30 mouse cellular contexts compared by ENCODE assay signal in genomic region chr3:59141507-59142305, GRCm38 (mm10). TPM values are rescaled to one million over a fixed set of nuclear protein-coding genes. Genes with fewer than 3 reads are reported as not detected.
DNase-seq lines count a peak whose midpoint lies in the region; ATAC-seq and TF ChIP-seq lines count a peak whose summit lies in the region.
"Had no signal": no experiment of that assay in that cellular context is flagged by ENCODE, and none has a peak within 500 bp of the region (broad histone marks: within the 10 kb centered on the region; RNA-seq: fewer than 3 reads in every experiment).

No protein-coding gene starts in this region.

- peak; percentile 25 for DNase-seq in adrenal gland, postnatal 14 days
- no peak for DNase-seq in adrenal gland, adult 8-10 months
- DNase-seq in heart, adult 2 months: no peak
- no peak for DNase-seq in liver, embryonic 13.5 days
- DNase-seq in liver: no peak
- peak; percentile 58 for DNase-seq in 3T3-L1 (ENCODE audit: low read depth, low spot score)
- DNase-seq in cerebellum, adult 11-12 months: no peak
- DNase-seq: cerebellum, adult 9-11 months; gastrocnemius, postnatal 10 days; kidney, adult 8-10 months; kidney, postnatal 10 days; retina, postnatal 1 day; right cerebral cortex, postnatal 25 days; spleen, adult 18-20 months had no signal

- intact Hi-C loops in heart, adult 2 months (cut with DNase I): no loop called here

- H3K79me2 ChIP-seq in heart, adult 2 months (replicated peaks; ENCODE audit: control insufficient read depth, insufficient read depth, low read length): no peaks in the 10 kb centered on the region

- no peak overlapping the region for H3K4me3 ChIP-seq in heart, embryonic 14.5 days (ENCODE audit: control insufficient read depth in 1 of 2, insufficient read depth in 1 of 2, low read depth in 1 of 2, low read length in 2 of 2)
- no peak overlapping the region for H3K4me3 ChIP-seq in heart, adult 2 months
- no peak overlapping the region for H3K4me3 ChIP-seq in liver, embryonic 13.5 days (replicated peaks)
- H3K4me3 ChIP-seq: embryonic facial prominence, embryonic 10.5 days; forebrain, embryonic 15.5 days; limb, embryonic 10.5 days; midbrain, embryonic 10.5 days; myocyte; neural tube, embryonic 13.5 days had no signal

- no peaks in the 10 kb centered on the region for H3K36me3 ChIP-seq in heart, embryonic 14.5 days (ENCODE audit: control insufficient read depth, insufficient read depth, low read length)
- H3K36me3 ChIP-seq in heart, adult 2 months (ENCODE audit: control insufficient read depth, insufficient read depth, low read length): no peaks in the 10 kb centered on the region
- no peaks in the 10 kb centered on the region for H3K36me3 ChIP-seq in liver, embryonic 13.5 days
- H3K36me3 ChIP-seq: embryonic facial prominence, embryonic 10.5 days; forebrain, embryonic 15.5 days; limb, embryonic 10.5 days; midbrain, embryonic 10.5 days; neural tube, embryonic 13.5 days had no signal

- peak overlapping the region; percentile 7; the same call in 1 of the 2 replicates for H3K4me2 ChIP-seq in heart, embryonic 14.5 days (ENCODE audit: low read length)
- no peak overlapping the region for H3K4me2 ChIP-seq in liver, embryonic 13.5 days
- H3K4me2 ChIP-seq: forebrain, embryonic 15.5 days; hindbrain, embryonic 14.5 days; neural tube, embryonic 13.5 days had no signal

- WGBS in heart, embryonic 14.5 days: 11% methylated on average over 8 of the region's 8 CpGs
- 41% methylated on average over 8 of the region's 8 CpGs for WGBS in heart, adult 2 months
- WGBS in liver, embryonic 13.5 days (ENCODE audit: insufficient replicate concordance): 49% methylated on average over 8 of the region's 8 CpGs

- TF ChIP-seq CTCF in heart, adult 2 months (IDR thresholded peaks at IDR 0.05): no peak

- H3K27me3 ChIP-seq in heart, embryonic 14.5 days (ENCODE audit: control insufficient read depth, insufficient read depth, low read length): no peaks in the 10 kb centered on the region
- H3K27me3 ChIP-seq in heart, adult 2 months (ENCODE audit: control insufficient read depth, insufficient read depth, low read length): no peaks in the 10 kb centered on the region
- no peaks in the 10 kb centered on the region for H3K27me3 ChIP-seq in liver, embryonic 13.5 days
- H3K27me3 ChIP-seq: forebrain, embryonic 15.5 days; neural tube, embryonic 13.5 days had no signal

- H3K9ac ChIP-seq in heart, embryonic 14.5 days (ENCODE audit: low read length): no peak overlapping the region; the same call in 1 of the 2 replicates
- no peak overlapping the region for H3K9ac ChIP-seq in heart, adult 2 months (ENCODE audit: low read depth, low read length)
- H3K9ac ChIP-seq in liver, embryonic 13.5 days: no peak overlapping the region
- H3K9ac ChIP-seq: forebrain, embryonic 15.5 days; hindbrain, embryonic 14.5 days; neural tube, embryonic 13.5 days had no signal

- TF ChIP-seq EP300 in heart, adult 2 months (IDR thresholded peaks at IDR 0.05; ENCODE audit: insufficient read depth, low read depth, low read length): no peak

- peaks cover 7 to 19% of the 10 kb centered on the region in 2 experiments for H3K4me1 ChIP-seq in heart, embryonic 14.5 days (ENCODE audit: control insufficient read depth in 2 of 2, insufficient read depth in 2 of 2, low read length in 2 of 2)
- H3K4me1 ChIP-seq in heart, adult 2 months (ENCODE audit: control insufficient read depth, insufficient read depth, low read length): no peaks in the 10 kb centered on the region
- H3K4me1 ChIP-seq in liver, embryonic 13.5 days (replicated peaks): peaks cover 8% of the 10 kb centered on the region; the same call in 1 of the 2 replicates
- H3K4me1 ChIP-seq: forebrain, embryonic 15.5 days; midbrain, embryonic 10.5 days; neural tube, embryonic 13.5 days had no signal

- peak overlapping the region; percentile 29 to 53; a peak in 3 of 4 replicates for H3K27ac ChIP-seq in heart, embryonic 14.5 days (replicated peaks in 1 of 2; ENCODE audit: control insufficient read depth in 1 of 2, insufficient read depth in 1 of 2, low read depth in 2 of 2, low read length in 2 of 2)
- no peak overlapping the region for H3K27ac ChIP-seq in heart, adult 2 months
- peak overlapping the region; percentile 23; the same call in 1 of the 2 replicates for H3K27ac ChIP-seq in liver, embryonic 13.5 days
- H3K27ac ChIP-seq: embryonic facial prominence, embryonic 10.5 days; forebrain, embryonic 15.5 days; hindbrain, embryonic 14.5 days; limb, embryonic 10.5 days; macrophage; midbrain, embryonic 10.5 days; neural tube, embryonic 13.5 days had no signal

- TF ChIP-seq POLR2A in heart, adult 2 months (IDR thresholded peaks at IDR 0.05; ENCODE audit: insufficient read depth, low read depth, low read length): no peak

- 0 out of 2 replicates have a peak, but pooled peaks have one; percentile 33 for ATAC-seq in heart, embryonic 14.5 days (ENCODE audit: insufficient number of reproducible peaks, insufficient read depth, low FRiP score, low read depth)
- no peak for ATAC-seq in liver, embryonic 13.5 days (ENCODE audit: low read depth)
- ATAC-seq: forebrain, embryonic 15.5 days; inflammation-experienced regulatory T-cells, adult 6 months; midbrain, embryonic 16.5 days had no signal

- H3K9me3 ChIP-seq in heart, embryonic 14.5 days (ENCODE audit: control insufficient read depth, low read length): no peaks in the 10 kb centered on the region
- no peaks in the 10 kb centered on the region for H3K9me3 ChIP-seq in liver, embryonic 13.5 days (replicated peaks)
- H3K9me3 ChIP-seq: embryonic facial prominence, embryonic 10.5 days; forebrain, embryonic 15.5 days; limb, embryonic 10.5 days; midbrain, embryonic 10.5 days; neural tube, embryonic 13.5 days had no signal

RNA-seq across cellular contexts. Expression of gene P2ry14, which starts 11.7 kb away (rescaled TPM):
- 11.7 and 17.6 TPM in 2 replicates for total RNA-seq in adrenal gland, postnatal 14 days (2021)
- 10 to 100 TPM; 25.4 to 47.3 (median 37.8) TPM for total RNA-seq in adrenal gland, adult 8-10 months (2022)
- polyA plus RNA-seq in heart, embryonic 14.5 days (2014; fragmentation: Nextera tagmentation; extraction: Ambion mirVana): 2.1 and 2.5 TPM in 2 replicates
- total RNA-seq in heart, adult 2 months (2021): 1 to 10 TPM; 4.3 to 4.4 TPM
- 3.4 and 6.7 TPM in 2 replicates for polyA plus RNA-seq in heart, adult 2 months (2012; rRNA removed)
- 2.8 and 5.0 TPM in 2 replicates for polyA plus RNA-seq in liver, embryonic 13.5 days (2015; fragmentation: Nextera tagmentation; extraction: Ambion mirVana)

RNA-seq across cellular contexts. Expression of gene Gpr171, which starts 40.1 kb away (rescaled TPM):
- 0.59 and 2.6 TPM in 2 replicates for total RNA-seq in adrenal gland, postnatal 14 days (2021)
- total RNA-seq in adrenal gland, adult 8-10 months (2022): under 1 TPM; 0.15 to 0.45 (median 0.29) TPM
- 1.1 and 1.2 TPM in 2 replicates for polyA plus RNA-seq in heart, embryonic 14.5 days (2014; fragmentation: Nextera tagmentation; extraction: Ambion mirVana)
- under 1 TPM; 0.23 to 0.30 TPM for total RNA-seq in heart, adult 2 months (2021)
- polyA plus RNA-seq in heart, adult 2 months (2012; rRNA removed): 0.12 and 0.31 TPM in 2 replicates
- 1.3 and 1.5 TPM in 2 replicates for polyA plus RNA-seq in liver, embryonic 13.5 days (2015; fragmentation: Nextera tagmentation; extraction: Ambion mirVana)
- total RNA-seq: layer of hippocampus, postnatal 25 days had no signal
- polyA plus RNA-seq: cortical plate, adult 2 months; myocyte had no signal

RNA-seq across cellular contexts. Expression of gene Gpr87, which starts 53.2 kb away (rescaled TPM):
- total RNA-seq in adrenal gland, postnatal 14 days (2021): not detected in 2 replicates
- total RNA-seq in adrenal gland, adult 8-10 months (2022): not detected
- not detected in 2 replicates for polyA plus RNA-seq in heart, embryonic 14.5 days (2014; fragmentation: Nextera tagmentation; extraction: Ambion mirVana)
- not detected for total RNA-seq in heart, adult 2 months (2021)
- polyA plus RNA-seq in heart, adult 2 months (2012; rRNA removed): not detected in 2 replicates
- not detected in 2 replicates for polyA plus RNA-seq in liver, embryonic 13.5 days (2015; fragmentation: Nextera tagmentation; extraction: Ambion mirVana)
- total RNA-seq: adrenal gland, postnatal 36 days; gastrocnemius, postnatal 10 days; granulocyte monocyte progenitor cell, adult 5-6 weeks; layer of hippocampus, postnatal 25 days; liver, adult 2 months had no signal
- polyA plus RNA-seq: cortical plate, adult 2 months; hindbrain, embryonic 14.5 days; inflammation-experienced regulatory T-cells, adult 6 months; liver, adult 2 months; macrophage; midbrain, embryonic 16.5 days; myocyte; neural tube, embryonic 13.5 days had no signal

Comparison
In these comparisons a context has a peak if more than half of its experiments do, and no peak if none do; other contexts are left out.
1. DNase-seq: peak in adrenal gland, postnatal 14 days (single experiment) and 3T3-L1 (single experiment); none in adrenal gland, adult 8-10 months (single experiment), heart, adult 2 months (0 of 2), liver, embryonic 13.5 days (single experiment), liver (single experiment) and cerebellum, adult 11-12 months (single experiment).